Mouse (Mus musculus): ENCODE results near the gene Tex28.

DNA sequence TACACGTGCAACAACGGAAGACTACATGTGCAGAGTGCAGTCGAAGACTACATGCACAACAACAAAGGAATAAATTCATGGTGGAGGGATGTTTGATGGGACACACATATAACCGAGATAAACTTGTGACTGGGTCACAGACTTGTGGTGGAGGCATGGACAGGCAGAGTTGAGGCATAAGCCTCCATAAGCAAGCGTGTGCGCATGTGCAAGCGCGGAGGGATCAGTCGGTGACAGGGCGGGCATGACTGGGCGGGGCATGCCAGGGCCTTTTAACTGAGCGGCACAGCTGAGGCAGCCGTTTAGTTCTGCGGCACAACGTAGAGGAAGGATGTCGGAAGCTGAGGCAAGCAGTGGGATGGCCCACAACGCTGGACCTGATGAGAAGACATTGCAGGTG, 9.3 kb upstream of the Tex28 start, which contains the start of gene Tktl1:
- TF ChIP-seq POLR2A (IDR thresholded peaks at IDR 0.05; ENCODE audit: borderline replicate concordance, extremely low read depth, insufficient read depth, insufficient read length, poor library complexity, severe bottlenecking): no peak
- TF ChIP-seq CTCF (IDR thresholded peaks at IDR 0.05; ENCODE audit: borderline replicate concordance, extremely low read depth, insufficient read depth, insufficient read length): no peak
